Mouse (Mus musculus): ENCODE data around the gene Tent5c.

DNA sequence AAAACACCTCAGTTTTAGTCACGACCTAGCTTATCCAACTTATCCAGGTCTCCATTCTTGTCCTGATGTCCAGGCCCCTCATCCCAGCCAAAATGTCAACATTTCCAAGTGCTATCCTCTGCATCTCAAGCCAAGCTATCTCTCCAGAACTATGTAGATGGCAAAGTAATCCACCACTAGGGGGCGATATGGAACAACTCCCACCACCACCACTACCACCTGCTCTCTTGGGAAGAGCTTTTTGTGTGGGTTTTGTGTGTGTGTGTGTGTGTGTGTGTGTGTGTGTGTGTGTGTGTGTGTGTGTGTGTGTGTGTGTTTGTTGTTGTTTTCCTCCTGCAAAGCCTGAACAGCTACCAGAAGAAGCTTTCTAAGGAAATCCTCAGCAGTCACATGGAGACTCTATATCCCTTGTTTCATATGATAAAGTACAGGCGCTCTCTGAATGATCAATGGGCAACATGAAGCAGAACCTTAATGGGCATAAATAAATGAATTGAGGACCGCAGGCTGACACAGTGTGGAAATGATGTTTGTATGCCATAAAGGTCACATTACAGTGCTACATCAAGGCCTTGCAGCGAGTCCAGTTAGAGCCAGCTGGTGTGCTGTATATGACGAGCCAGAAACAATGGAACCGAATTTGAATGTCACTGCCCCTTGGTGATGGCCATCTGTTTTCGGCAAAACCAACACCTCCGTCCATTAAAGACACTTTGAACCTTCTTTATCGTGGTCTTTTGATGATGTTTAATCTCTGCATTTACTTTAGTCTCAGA lies 66.5 kb downstream of the Tent5c start:
- no peak for TF ChIP-seq CTCF (IDR thresholded peaks at IDR 0.05; ENCODE audit: insufficient read depth, low read depth, low read length)
- TF ChIP-seq POLR2A (IDR thresholded peaks at IDR 0.05; ENCODE audit: insufficient read depth, low read depth, low read length), result no peak
